Mouse (Mus musculus) CD4-positive helper T cell, adult 2 months (primary cell): ENCODE measurements at regions not wholly inside any gene's neighbourhood (a gene's known extent, or its start where the extent isn't known, plus 50 kb on each side); places are given as distances from the start of the nearest gene placed in this dataset.
"Not testable (repeated sequence)": the region's sequence is repeated elsewhere in the genome, so short reads cannot be mapped to it uniquely, and the experiment has no call there.

Experiments used
- DNase-seq: peaks from one replicate; pipeline ENCODE4 v3.0.0-alpha.2; 2012; ENCODE audit warnings: low read depth, missing footprints, low spot score

DNA sequence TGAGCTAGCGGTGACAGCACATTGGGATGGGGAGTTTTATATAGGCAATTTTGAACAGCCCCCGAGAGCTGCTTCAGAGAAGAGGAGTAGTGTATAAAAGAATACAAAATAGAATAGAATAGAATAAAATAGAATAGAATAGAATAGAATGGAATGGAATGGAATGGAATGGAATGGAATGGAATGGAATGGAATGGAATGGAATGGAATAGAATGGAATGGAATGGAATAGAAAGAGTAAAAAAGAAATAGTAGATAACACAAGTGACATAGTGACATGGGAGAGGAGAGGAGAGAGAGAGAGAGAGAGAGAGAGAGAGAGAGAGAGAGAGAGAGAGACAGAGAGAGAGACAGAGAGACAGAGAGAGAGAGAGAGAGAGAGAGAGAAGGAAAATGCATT is 99.6 kb upstream of the Gm8882 start:
- not testable (repeated sequence) for DNase-seq

GRCm38 (mm10) chr6:132436010-132436409 is 72.1 kb upstream of the Gm8882 start:
- DNase-seq: peak; percentile 2
